Mouse (Mus musculus) CH12.LX (cell line): ENCODE measurements around the gene Gm21885.

Experiments used
- BHLHE40 ChIP-seq: IDR thresholded peaks from 2 replicates; pipeline ENCODE4 v1.6.1; 2011; ENCODE audit warnings: mild to moderate bottlenecking, low read depth, low read length, improper control_type of control experiment
- CHD1 ChIP-seq: IDR thresholded peaks from 2 replicates; pipeline ENCODE4 v1.6.1; 2012; ENCODE audit warnings: low read depth, low read length, improper control_type of control experiment, inconsistent platforms
- CHD2 ChIP-seq: IDR thresholded peaks from 2 replicates; pipeline ENCODE4 v1.6.1; 2011; ENCODE audit warnings: low read length, improper control_type of control experiment
- CTCF ChIP-seq, 2 experiments: IDR thresholded peaks in 1 of 2; conservative IDR thresholded peaks in 1 of 2; 2 replicates each; pipeline ENCODE4 v1.5.1; 2011 to 2012; ENCODE audit warnings: low read depth in 2 of 2, low read length in 2 of 2, improper control_type of control experiment in 1 of 2, inconsistent platforms in 1 of 2, mild to moderate bottlenecking in 1 of 2, moderate library complexity in 1 of 2
- EP300 ChIP-seq: IDR thresholded peaks from 2 replicates; pipeline ENCODE4 v1.6.1; 2011; ENCODE audit warnings: low read length, improper control_type of control experiment
- IRF4 ChIP-seq: IDR thresholded peaks from 2 replicates; pipeline ENCODE4 v1.6.1; 2014; ENCODE audit warnings: low read depth, mild to moderate bottlenecking, inconsistent platforms, low read length, improper control_type of control experiment
- KAT2A ChIP-seq: IDR thresholded peaks from 2 replicates; pipeline ENCODE4 v1.6.1; 2012; ENCODE audit warnings: low read length, improper control_type of control experiment, inconsistent platforms; ENCODE audit not compliant: insufficient replicate concordance
- MAFK ChIP-seq: IDR thresholded peaks from 2 replicates; pipeline ENCODE4 v1.6.1; 2011; ENCODE audit warnings: low read length, improper control_type of control experiment; ENCODE audit not compliant: insufficient replicate concordance
- MXI1 ChIP-seq: IDR thresholded peaks from 2 replicates; pipeline ENCODE4 v1.6.1; 2011; ENCODE audit warnings: mild to moderate bottlenecking, low read depth, low read length, improper control_type of control experiment
- POLR2A ChIP-seq: IDR thresholded peaks from 2 replicates; pipeline ENCODE4 v1.6.1; 2011; ENCODE audit warnings: low read depth, mild to moderate bottlenecking, improper control_type of control experiment, low read length
- SMC3 ChIP-seq: IDR thresholded peaks from 2 replicates; pipeline ENCODE4 v1.6.1; 2011; ENCODE audit warnings: low read depth, low read length, improper control_type of control experiment
- USF1 ChIP-seq: IDR thresholded peaks from 2 replicates; pipeline ENCODE4 v1.6.1; 2014; ENCODE audit warnings: low read depth, mild to moderate bottlenecking, inconsistent platforms, low read length, improper control_type of control experiment
- ZC3H11A ChIP-seq: IDR thresholded peaks from 2 replicates; pipeline ENCODE4 v1.6.1; 2012; ENCODE audit warnings: low read depth, mild to moderate bottlenecking, inconsistent platforms, low read length, improper control_type of control experiment
- ZKSCAN1 ChIP-seq: IDR thresholded peaks from 2 replicates; pipeline ENCODE4 v1.6.1; 2012; ENCODE audit warnings: low read depth, inconsistent platforms, low read length, improper control_type of control experiment, borderline replicate concordance

DNA sequence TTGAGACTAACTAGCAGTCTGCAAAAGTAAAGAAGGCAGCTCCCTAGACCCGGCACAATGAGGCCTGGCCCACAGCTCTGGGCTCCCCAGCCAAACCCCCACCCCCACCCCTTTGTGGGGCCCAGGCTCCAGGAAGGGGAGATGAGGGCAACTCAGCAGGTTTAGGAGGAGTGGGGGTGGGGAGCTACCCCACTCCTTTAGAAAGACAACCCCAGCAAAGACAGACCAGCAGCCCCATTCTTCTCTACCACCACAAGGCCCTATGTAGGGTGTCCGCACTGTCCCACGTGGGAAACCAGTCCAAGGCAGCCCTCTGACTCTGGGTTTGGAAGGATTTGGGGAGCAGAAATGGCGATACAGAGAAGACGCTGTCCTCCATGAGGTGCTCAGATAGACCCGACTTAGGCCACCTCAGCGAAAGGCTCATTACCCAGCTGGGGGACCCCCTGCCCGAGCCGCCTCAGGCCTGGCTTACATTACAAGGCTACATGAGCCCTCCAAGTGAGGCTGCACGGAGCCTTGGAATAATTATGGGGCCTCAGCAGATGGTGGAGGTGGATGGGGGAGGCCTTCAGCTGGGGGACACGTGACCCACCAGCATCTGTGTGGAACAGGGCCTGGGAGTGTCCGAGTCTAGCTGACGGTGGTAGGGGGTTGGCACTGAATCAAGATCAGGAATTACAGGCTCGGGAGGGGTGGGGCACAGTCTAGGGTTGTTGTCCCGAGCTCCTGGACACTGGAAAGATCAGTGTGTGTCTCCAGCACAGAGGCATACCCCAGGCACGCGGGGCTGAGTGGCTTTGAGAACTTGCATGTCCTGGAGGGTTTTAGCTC, 35.5 kb upstream of the Gm21885 start, which contains the start of gene Wfikkn2:
- no peak for TF ChIP-seq CTCF (conservative IDR thresholded peaks at IDR 0.05 in 1 of 2, IDR thresholded peaks at IDR 0.05 in 1 of 2; ENCODE audit: low read depth in 2 of 2, low read length in 2 of 2)
- no peak for TF ChIP-seq POLR2A
- no peak for TF ChIP-seq CHD1
- no peak for TF ChIP-seq MXI1
- no peak for TF ChIP-seq ZC3H11A
- TF ChIP-seq ZKSCAN1: no peak
- TF ChIP-seq IRF4: no peak
- TF ChIP-seq MAFK: no peak
- TF ChIP-seq USF1: no peak
- no peak for TF ChIP-seq CHD2
- no peak for TF ChIP-seq EP300
- no peak for TF ChIP-seq BHLHE40
- no peak for TF ChIP-seq KAT2A
- no peak for TF ChIP-seq SMC3
